Mouse (Mus musculus) layer of hippocampus, postnatal 25 days (tissue): ENCODE results near the gene Pdcd10. TPM values are rescaled to one million over a fixed set of nuclear protein-coding genes. Genes with fewer than 3 reads are reported as not detected.

Experiments used
- DNase-seq, 2 experiments: peaks; one replicate each; pipeline ENCODE4 v3.0.0; 2022; ENCODE audit warnings: mixed read lengths in 2 of 2, low spot score in 1 of 2; ENCODE audit errors: extremely low spot score in 1 of 2
- total RNA-seq, 2 experiments: library from RNA; stranded (reverse); gene quantifications; 2 replicates each; pipeline ENCODE4 v1.2.3; 2021

Pdcd10 gene
- total RNA-seq, 2 experiments from 2014 or later, result 54.6 to 60.2 TPM

DNA sequence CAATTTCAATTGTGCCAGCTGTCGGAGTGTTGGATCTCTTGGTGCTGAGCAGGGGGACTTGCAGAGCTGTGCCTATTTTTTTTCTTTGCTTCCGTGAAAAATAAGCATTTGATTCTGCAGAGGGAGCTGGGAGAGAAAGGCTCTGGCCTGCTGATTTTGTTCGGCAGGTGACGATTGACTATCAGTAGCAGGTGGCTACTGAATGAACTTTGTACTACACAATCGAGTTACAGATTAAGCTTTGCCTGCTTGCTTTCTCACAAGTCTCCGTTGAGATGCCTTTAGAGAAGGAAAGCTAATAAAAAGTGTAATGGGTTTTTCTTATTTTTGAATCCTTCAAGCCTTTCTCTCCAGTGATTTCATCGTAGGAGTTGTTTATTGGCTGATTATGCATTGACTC, 81.5 kb downstream of the Pdcd10 start:
- DNase-seq, result no peak

DNA sequence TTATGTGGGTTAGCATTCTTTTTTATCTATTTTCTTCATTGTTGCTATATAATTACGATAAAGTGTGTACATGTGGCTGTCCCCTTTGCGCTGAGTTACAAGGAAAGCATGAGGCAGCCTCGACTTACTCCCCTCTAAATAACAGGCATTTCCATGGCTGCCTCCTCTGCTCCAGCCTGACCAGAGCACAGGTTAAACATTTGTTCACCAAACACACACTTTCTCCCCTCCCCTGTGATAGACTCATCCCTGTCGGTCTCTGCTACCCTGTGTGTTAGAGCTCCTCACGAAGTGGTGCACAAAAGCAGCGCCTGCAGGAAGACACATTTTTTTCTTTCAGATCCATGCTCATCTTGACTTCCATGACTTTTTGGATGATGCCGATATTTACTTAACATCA, 82.0 kb downstream of the Pdcd10 start:
- no peak for DNase-seq

DNA sequence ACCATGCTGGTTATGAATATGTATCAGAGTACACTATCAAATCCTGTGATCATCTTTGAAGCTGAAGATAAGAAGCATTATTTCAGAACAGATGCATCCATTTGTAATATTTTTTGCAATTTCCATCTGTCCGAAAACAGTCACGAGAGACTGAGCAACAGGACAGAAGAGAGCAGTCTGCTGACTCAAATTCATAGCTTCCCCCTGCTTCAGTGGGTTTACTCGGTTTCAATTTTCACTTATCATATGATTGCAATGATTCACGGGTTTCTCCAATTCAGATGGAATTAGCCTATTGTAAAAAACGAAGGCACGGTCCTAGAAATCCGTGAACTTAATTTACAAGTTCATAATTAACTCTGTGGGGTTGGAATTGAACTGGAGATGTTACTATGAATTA, 88.5 kb downstream of the Pdcd10 start:
- DNase-seq, result no peak

Other genes starting within 250 kb of the Pdcd10 start
- gene Wdr49, start 74.7 kb downstream of the Pdcd10 start, total RNA-seq, result 1 to 10 TPM in 1 of 2 experiments, under 1 TPM in 1; 0.71 to 1.0 TPM
- 100 to 1,000 TPM; 173 to 185 TPM for gene Serpini1, start 691 bp upstream of the Pdcd10 start, total RNA-seq
- gene Gm29133, start 191.3 kb upstream of the Pdcd10 start, total RNA-seq, result not detected